15 mouse cellular contexts compared by ENCODE assay signal in genomic region chr19:57099986-57100385, GRCm38 (mm10).
DNase-seq lines count a peak whose midpoint lies in the region; ATAC-seq and TF ChIP-seq lines count a peak whose summit lies in the region.
"Had no signal": no experiment of that assay in that cellular context is flagged by ENCODE, and none has a peak within 500 bp of the region (broad histone marks: within the 10 kb centered on the region; RNA-seq: fewer than 3 reads in every experiment).

No protein-coding gene starts in this region.

- no peaks in the 10 kb centered on the region for H3K9me3 ChIP-seq in intestine, embryonic 15.5 days
- H3K9me3 ChIP-seq in limb, embryonic 10.5 days (replicated peaks): no peaks in the 10 kb centered on the region
- H3K9me3 ChIP-seq: embryonic facial prominence, embryonic 15.5 days; hindbrain, embryonic 10.5 days; midbrain, embryonic 10.5 days; neural tube, embryonic 12.5 days had no signal

- H3K4me1 ChIP-seq in intestine, embryonic 15.5 days (replicated peaks): peaks cover 23% of the 10 kb centered on the region
- H3K4me1 ChIP-seq in limb, embryonic 10.5 days: peaks cover 19% of the 10 kb centered on the region
- H3K4me1 ChIP-seq: neural tube, embryonic 12.5 days had no signal

- no peak overlapping the region for H3K9ac ChIP-seq in intestine, embryonic 15.5 days
- H3K9ac ChIP-seq: embryonic facial prominence, embryonic 15.5 days; liver, embryonic 14.5 days; neural tube, embryonic 12.5 days had no signal

- no peak for ATAC-seq in intestine, embryonic 15.5 days

- H3K4me3 ChIP-seq in left cerebral cortex, adult 2 months: no peak overlapping the region
- no peak overlapping the region for H3K4me3 ChIP-seq in intestine, embryonic 15.5 days (replicated peaks)
- no peak overlapping the region for H3K4me3 ChIP-seq in limb, embryonic 10.5 days
- H3K4me3 ChIP-seq: embryonic facial prominence, embryonic 15.5 days; hindbrain, embryonic 10.5 days; midbrain, embryonic 10.5 days; neural tube, embryonic 12.5 days had no signal

- peak overlapping the region; percentile 78 for H3K27ac ChIP-seq in left cerebral cortex, adult 2 months
- H3K27ac ChIP-seq in intestine, embryonic 15.5 days: no peak overlapping the region
- H3K27ac ChIP-seq in limb, embryonic 10.5 days: no peak overlapping the region
- H3K27ac ChIP-seq: embryonic facial prominence, embryonic 15.5 days; hindbrain, embryonic 10.5 days; liver, embryonic 14.5 days; midbrain, embryonic 10.5 days; neural tube, embryonic 12.5 days had no signal

- intact Hi-C loops in left cerebral cortex, adult 2 months (cut with DNase I): no loop called here

- DNase-seq in heart, adult 11 months: peak; percentile 94
- DNase-seq in heart, postnatal 4 days: no peak
- no peak for DNase-seq in left cerebral cortex, adult 2 months (ENCODE audit: extremely low spot score in 1 of 2, low spot score in 2 of 2)
- no peak for DNase-seq in left cerebral cortex, adult 9 months (ENCODE audit: low spot score in 2 of 2)
- DNase-seq in CD8-positive naive resting alpha-beta T cell, adult 2 months (ENCODE audit: low read depth in 2 of 2, low spot score in 2 of 2): peak; percentile 56 to 69
- peak; percentile 73 for DNase-seq in naive thymus-derived CD4-positive, alpha-beta T cell, adult 2 months (ENCODE audit: low read depth)
- DNase-seq in limb, embryonic 10.5 days (ENCODE audit: low spot score): no peak
- DNase-seq: cerebellum, postnatal 14 days; right cerebral cortex, postnatal 14 days had no signal

- no peaks in the 10 kb centered on the region for H3K36me3 ChIP-seq in intestine, embryonic 15.5 days
- H3K36me3 ChIP-seq in limb, embryonic 10.5 days: no peaks in the 10 kb centered on the region
- H3K36me3 ChIP-seq: embryonic facial prominence, embryonic 15.5 days; hindbrain, embryonic 10.5 days; midbrain, embryonic 10.5 days; neural tube, embryonic 12.5 days had no signal

- H3K4me2 ChIP-seq in intestine, embryonic 15.5 days (replicated peaks): no peak overlapping the region
- H3K4me2 ChIP-seq: embryonic facial prominence, embryonic 15.5 days; neural tube, embryonic 12.5 days had no signal

- no peak for TF ChIP-seq CTCF in left cerebral cortex, adult 2 months (IDR thresholded peaks at IDR 0.05)

- H3K27me3 ChIP-seq in intestine, embryonic 15.5 days (replicated peaks): no peaks in the 10 kb centered on the region
- H3K27me3 ChIP-seq in limb, embryonic 10.5 days (ENCODE audit: low read depth, poor library complexity, severe bottlenecking): no peaks in the 10 kb centered on the region
- H3K27me3 ChIP-seq: embryonic facial prominence, embryonic 15.5 days; neural tube, embryonic 12.5 days had no signal

- 82% methylated on average over 9 of the region's 9 CpGs for WGBS in intestine, embryonic 15.5 days
- WGBS in limb, embryonic 10.5 days: 92% methylated on average over 9 of the region's 9 CpGs

Comparison
In these comparisons a context has a peak if more than half of its experiments do, and no peak if none do; other contexts are left out.
1. DNase-seq: peak in heart, adult 11 months (single experiment), CD8-positive naive resting alpha-beta T cell, adult 2 months (2 of 2) and naive thymus-derived CD4-positive, alpha-beta T cell, adult 2 months (single experiment); none in heart, postnatal 4 days (single experiment), left cerebral cortex, adult 2 months (0 of 2), left cerebral cortex, adult 9 months (0 of 2) and limb, embryonic 10.5 days (single experiment).